Mouse (Mus musculus): ENCODE results near the gene Arhgdig. TPM values are rescaled to one million over a fixed set of nuclear protein-coding genes. Genes with fewer than 3 reads are reported as not detected.

The Arhgdig gene
- polyA plus RNA-seq, 1 experiment from 2014 or later = 36.6 TPM

DNA sequence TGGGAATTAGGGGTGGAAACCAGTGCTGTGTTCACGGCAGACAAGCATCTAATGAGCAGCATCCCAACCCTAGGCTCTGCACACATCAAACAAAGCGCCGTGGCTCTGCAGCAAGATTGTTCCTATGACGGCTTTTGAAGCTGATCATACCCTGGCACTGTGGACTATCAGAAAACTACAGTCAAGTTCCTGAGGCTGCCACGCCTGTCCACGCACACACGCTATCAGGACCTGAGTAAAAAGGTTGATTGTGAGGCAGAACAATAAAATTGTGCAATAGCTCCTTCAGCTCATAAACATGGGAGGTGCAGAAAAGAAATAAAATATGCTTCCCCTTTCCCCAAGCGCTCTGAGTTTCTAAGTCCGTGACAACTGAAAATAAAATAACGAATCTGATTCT is 30.1 kb upstream of the Arhgdig start:
- Histone ChIP-seq H3K4me1 (peaks cover 12% of the 10 kb centered on the region; the same call in 1 of the 2 replicates), H3K4me2 (replicated peaks) (no peak overlapping the region), H3K4me3 (replicated peaks) (no peak overlapping the region), H3K27ac (replicated peaks) (no peak overlapping the region), H3K36me3 (peaks cover 2% of the 10 kb centered on the region; the same call in 1 of the 2 replicates), H3K27me3 (no peaks in the 10 kb centered on the region), H3K9me3 (replicated peaks) (no peaks in the 10 kb centered on the region), H3K9ac (no peak overlapping the region)
- ATAC-seq (ENCODE audit: insufficient number of reproducible peaks, low FRiP score, low TSS enrichment, low read depth) = no peak
- WGBS = 83% methylated on average over 10 of the region's 10 CpGs

DNA sequence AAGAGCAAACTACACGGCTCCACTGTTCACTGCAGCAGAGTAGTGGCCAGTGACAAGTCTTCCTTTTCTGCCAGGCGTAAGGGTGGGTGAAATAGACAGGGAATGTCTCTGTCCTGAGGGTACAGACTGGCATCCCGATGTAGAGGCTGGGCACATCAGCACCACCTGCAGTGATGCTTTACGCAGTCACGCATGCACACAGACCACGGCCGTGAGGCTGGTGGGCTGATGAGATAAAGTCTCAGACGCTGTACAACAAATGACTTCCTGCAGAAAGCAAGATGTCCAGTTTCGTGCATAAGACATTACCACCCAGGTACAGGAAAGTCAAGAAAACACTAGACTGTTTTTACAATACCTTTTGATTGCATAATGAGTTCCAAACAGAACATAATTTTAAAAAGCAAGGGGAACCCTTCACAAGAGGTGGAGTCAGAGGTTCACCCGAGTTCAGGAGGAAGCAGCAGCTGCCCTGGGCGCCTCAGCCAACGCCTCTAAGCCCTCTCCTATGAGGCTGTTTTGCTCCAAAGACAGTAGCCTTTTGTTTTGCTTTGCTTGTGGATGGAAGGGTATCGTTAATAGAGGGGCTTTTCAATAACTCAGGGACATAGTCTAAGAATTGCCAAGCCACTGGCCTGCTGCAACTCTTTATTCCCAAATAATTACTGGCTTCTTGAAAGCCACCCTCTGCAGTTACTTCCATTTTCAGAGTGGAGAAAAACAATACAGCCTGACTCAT is 27.7 kb upstream of the Arhgdig start:
- no peak overlapping the region for H3K9ac ChIP-seq
- peak overlapping the region; percentile 44 for H3K27ac ChIP-seq (replicated peaks)
- no peak overlapping the region for H3K4me3 ChIP-seq (replicated peaks)
- H3K36me3 ChIP-seq = peaks cover 3% of the 10 kb centered on the region; the same call in 1 of the 2 replicates
- peaks cover 7% of the 10 kb centered on the region; the same call in 1 of the 2 replicates for H3K4me1 ChIP-seq
- H3K4me2 ChIP-seq (replicated peaks) = no peak overlapping the region
- no peaks in the 10 kb centered on the region for H3K27me3 ChIP-seq
- no peak for ATAC-seq (ENCODE audit: insufficient number of reproducible peaks, low FRiP score, low TSS enrichment, low read depth)
- no peaks in the 10 kb centered on the region for H3K9me3 ChIP-seq (replicated peaks)
- 42% methylated on average over 13 of the region's 13 CpGs for WGBS

GRCm38 (mm10) chr17:26234386-26234785 is 26.8 kb upstream of the Arhgdig start:
- Histone ChIP-seq H3K36me3 (peaks cover 3% of the 10 kb centered on the region; the same call in 1 of the 2 replicates), H3K27me3 (no peaks in the 10 kb centered on the region), H3K9me3 (replicated peaks) (no peaks in the 10 kb centered on the region), H3K27ac (replicated peaks) (no peak overlapping the region), H3K4me2 (replicated peaks) (no peak overlapping the region), H3K4me1 (peaks cover 7% of the 10 kb centered on the region; the same call in 1 of the 2 replicates), H3K4me3 (replicated peaks) (no peak overlapping the region), H3K9ac (no peak overlapping the region)
- ATAC-seq (ENCODE audit: insufficient number of reproducible peaks, low FRiP score, low TSS enrichment, low read depth) = no peak
- WGBS = 84% methylated on average over 8 of the region's 8 CpGs

DNA sequence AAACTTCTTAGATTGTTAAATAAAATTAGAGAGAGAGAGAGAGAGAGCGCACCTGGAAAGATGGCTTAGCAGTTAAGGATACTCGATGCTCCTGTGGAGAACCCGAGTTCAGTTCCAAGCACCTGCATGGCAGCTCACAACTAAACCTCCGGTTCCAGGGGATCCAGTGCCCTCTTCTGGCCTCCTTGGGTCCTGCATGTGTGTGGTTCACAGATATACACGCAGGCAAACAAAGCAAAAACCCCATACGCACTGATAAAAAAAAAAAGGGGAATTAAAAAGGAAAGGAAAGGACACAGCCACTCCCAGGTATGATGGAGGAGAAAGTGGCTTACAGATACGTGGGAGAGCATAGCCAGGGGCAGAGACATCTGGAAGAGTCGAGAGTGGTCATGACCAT is 25.3 kb upstream of the Arhgdig start:
- peaks cover 3% of the 10 kb centered on the region; the same call in 1 of the 2 replicates for H3K36me3 ChIP-seq
- H3K9me3 ChIP-seq (replicated peaks) = no peaks in the 10 kb centered on the region
- WGBS = 71% methylated on average over 8 of the region's 8 CpGs
- peaks cover 7% of the 10 kb centered on the region; the same call in 1 of the 2 replicates for H3K4me1 ChIP-seq
- no peak overlapping the region for H3K9ac ChIP-seq
- H3K4me2 ChIP-seq (replicated peaks) = no peak overlapping the region
- ATAC-seq (ENCODE audit: insufficient number of reproducible peaks, low FRiP score, low TSS enrichment, low read depth) = no peak
- H3K27me3 ChIP-seq = no peaks in the 10 kb centered on the region
- H3K4me3 ChIP-seq (replicated peaks) = no peak overlapping the region
- H3K27ac ChIP-seq (replicated peaks) = no peak overlapping the region

DNA sequence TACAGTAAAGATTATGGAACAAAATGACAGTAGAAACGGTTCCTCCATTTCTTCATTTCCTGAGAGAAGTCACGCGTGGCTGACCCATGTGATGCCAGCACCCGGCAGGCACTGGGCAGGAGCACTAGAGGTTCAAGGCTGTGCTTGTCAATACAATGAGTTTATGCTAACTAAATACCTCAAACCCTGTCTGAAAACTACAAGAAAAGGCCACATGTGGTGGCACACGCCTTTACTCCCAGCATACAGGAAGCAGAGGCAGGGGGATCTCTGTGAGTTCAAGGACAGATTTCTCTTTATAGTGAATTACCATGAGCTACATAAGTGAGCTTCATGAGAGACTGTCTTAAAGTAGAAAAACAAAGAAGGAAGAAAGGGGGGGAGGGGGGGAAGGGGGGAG is 23.6 kb upstream of the Arhgdig start:
- Histone ChIP-seq H3K4me1 (peaks cover 7% of the 10 kb centered on the region; the same call in 1 of the 2 replicates), H3K36me3 (peaks cover 3% of the 10 kb centered on the region; the same call in 1 of the 2 replicates), H3K9me3 (replicated peaks) (no peaks in the 10 kb centered on the region), H3K4me2 (replicated peaks) (no peak overlapping the region), H3K27ac (replicated peaks) (no peak overlapping the region), H3K4me3 (replicated peaks) (no peak overlapping the region), H3K9ac (no peak overlapping the region), H3K27me3 (no peaks in the 10 kb centered on the region)
- ATAC-seq (ENCODE audit: insufficient number of reproducible peaks, low FRiP score, low TSS enrichment, low read depth) = no peak
- 87% methylated on average over 5 of the region's 5 CpGs for WGBS

- Histone ChIP-seq H3K36me3 (peaks cover 3% of the 10 kb centered on the region; the same call in 1 of the 2 replicates), H3K9ac (no peak overlapping the region), H3K27ac (replicated peaks) (no peak overlapping the region), H3K4me2 (replicated peaks) (no peak overlapping the region), H3K4me1 (no peaks in the 10 kb centered on the region), H3K27me3 (no peaks in the 10 kb centered on the region), H3K9me3 (replicated peaks) (no peaks in the 10 kb centered on the region), H3K4me3 (replicated peaks) (no peak overlapping the region)
- no peak for ATAC-seq (ENCODE audit: insufficient number of reproducible peaks, low FRiP score, low TSS enrichment, low read depth)
- WGBS = 86% methylated on average over 5 of the region's 5 CpGs
These were observed 22.2 kb upstream of the Arhgdig start for GRCm38 (mm10) chr17:26229776-26230175.

GRCm38 (mm10) chr17:26225150-26225549 is 17.6 kb upstream of the Arhgdig start:
- H3K4me3 ChIP-seq (replicated peaks) = no peak overlapping the region
- ATAC-seq (ENCODE audit: insufficient number of reproducible peaks, low FRiP score, low TSS enrichment, low read depth) = no peak
- 87% methylated on average over 12 of the region's 12 CpGs for WGBS
- no peak overlapping the region for H3K9ac ChIP-seq
- H3K4me2 ChIP-seq (replicated peaks) = no peak overlapping the region
- no peaks in the 10 kb centered on the region for H3K36me3 ChIP-seq
- no peaks in the 10 kb centered on the region for H3K4me1 ChIP-seq
- no peaks in the 10 kb centered on the region for H3K27me3 ChIP-seq
- no peak overlapping the region for H3K27ac ChIP-seq (replicated peaks)
- no peaks in the 10 kb centered on the region for H3K9me3 ChIP-seq (replicated peaks)

DNA sequence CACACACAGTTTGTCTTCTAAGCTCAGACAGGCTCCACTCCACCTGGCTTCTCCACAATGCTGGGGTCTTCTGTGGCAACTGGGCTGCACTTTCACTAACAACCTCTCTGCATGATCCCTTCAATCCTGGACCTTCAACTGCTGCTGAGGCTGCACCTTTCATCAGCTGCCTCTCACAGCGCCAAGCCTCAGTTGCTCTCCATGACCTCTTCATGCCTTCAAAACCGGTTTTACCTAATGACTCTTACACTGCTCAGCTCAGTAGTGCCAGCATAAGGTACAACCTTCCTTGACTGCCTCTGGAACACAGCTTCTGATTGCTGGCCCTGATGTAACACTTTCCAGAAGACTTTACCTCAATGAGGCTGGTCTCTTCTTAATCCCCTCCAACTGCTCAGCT is 13.9 kb upstream of the Arhgdig start:
- Histone ChIP-seq H3K27ac (replicated peaks) (no peak overlapping the region), H3K4me1 (no peaks in the 10 kb centered on the region), H3K9ac (no peak overlapping the region), H3K9me3 (replicated peaks) (no peaks in the 10 kb centered on the region), H3K36me3 (peaks cover 16% of the 10 kb centered on the region), H3K4me2 (replicated peaks) (no peak overlapping the region), H3K27me3 (no peaks in the 10 kb centered on the region), H3K4me3 (replicated peaks) (no peak overlapping the region)
- ATAC-seq (ENCODE audit: insufficient number of reproducible peaks, low FRiP score, low TSS enrichment, low read depth) = no peak
- 57% methylated on average over 2 of the region's 2 CpGs for WGBS

GRCm38 (mm10) chr17:26212681-26213080 is 5.1 kb upstream of the Arhgdig start:
- no peak for ATAC-seq (ENCODE audit: insufficient number of reproducible peaks, low FRiP score, low TSS enrichment, low read depth)
- Histone ChIP-seq H3K27me3 (no peaks in the 10 kb centered on the region), H3K36me3 (peaks cover 18% of the 10 kb centered on the region; the same call in 1 of the 2 replicates), H3K4me3 (replicated peaks) (no peak overlapping the region), H3K4me2 (replicated peaks) (no peak overlapping the region), H3K9me3 (replicated peaks) (no peaks in the 10 kb centered on the region), H3K9ac (no peak overlapping the region), H3K4me1 (no peaks in the 10 kb centered on the region), H3K27ac (replicated peaks) (no peak overlapping the region)
- WGBS = 80% methylated on average over 11 of the region's 11 CpGs

DNA sequence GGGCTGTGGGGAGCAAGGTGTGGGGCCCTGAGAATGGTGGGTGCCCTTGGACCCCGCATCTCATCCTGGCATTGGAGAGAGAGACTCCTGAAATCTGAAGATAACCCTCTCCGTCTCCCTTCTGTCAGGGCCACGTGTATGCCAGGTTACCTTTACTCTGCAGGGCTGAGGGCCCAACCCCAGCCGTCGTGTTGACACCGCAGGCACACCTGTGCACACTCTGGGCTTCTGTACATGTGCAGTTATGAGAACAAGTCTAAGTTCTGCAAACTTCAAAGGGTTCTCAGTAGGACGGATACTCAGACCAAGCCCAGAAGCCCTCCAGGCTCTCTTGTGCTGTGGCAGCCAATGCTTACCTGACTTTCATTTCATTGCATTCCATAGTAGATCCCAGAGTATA is 4.7 kb upstream of the Arhgdig start:
- H3K27ac ChIP-seq (replicated peaks) = no peak overlapping the region
- no peak for ATAC-seq (ENCODE audit: insufficient number of reproducible peaks, low FRiP score, low TSS enrichment, low read depth)
- no peak overlapping the region for H3K4me3 ChIP-seq (replicated peaks)
- H3K4me1 ChIP-seq = no peaks in the 10 kb centered on the region
- no peaks in the 10 kb centered on the region for H3K9me3 ChIP-seq (replicated peaks)
- H3K9ac ChIP-seq = no peak overlapping the region
- no peaks in the 10 kb centered on the region for H3K27me3 ChIP-seq
- no peak overlapping the region for H3K4me2 ChIP-seq (replicated peaks)
- 84% methylated on average over 7 of the region's 7 CpGs for WGBS
- H3K36me3 ChIP-seq = peaks cover 18% of the 10 kb centered on the region; the same call in 1 of the 2 replicates

DNA sequence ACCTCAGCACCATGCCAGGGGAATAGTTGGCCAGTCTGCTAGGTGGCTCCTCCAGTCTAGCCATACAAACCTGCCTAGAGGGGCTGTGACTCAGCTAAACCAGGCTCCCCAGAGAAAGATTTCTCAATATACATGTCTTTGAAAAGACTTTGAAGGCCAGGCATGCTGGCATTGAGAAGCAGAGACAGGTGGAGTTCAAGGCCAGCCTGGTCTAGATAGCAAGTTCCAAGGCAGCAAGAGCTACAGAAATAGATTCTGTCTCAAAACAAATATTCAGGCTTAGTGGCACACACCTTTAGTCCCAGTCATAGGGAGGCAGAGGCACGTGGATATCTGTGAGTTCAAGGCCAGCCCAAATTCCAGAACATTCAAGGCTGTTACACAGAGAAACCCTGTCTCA is 1.2 kb downstream of the Arhgdig start:
- Histone ChIP-seq H3K4me3 (replicated peaks) (no peak overlapping the region), H3K27me3 (peaks cover 22% of the 10 kb centered on the region), H3K36me3 (no peaks in the 10 kb centered on the region), H3K4me1 (peaks cover 18% of the 10 kb centered on the region), H3K9me3 (replicated peaks) (no peaks in the 10 kb centered on the region), H3K27ac (replicated peaks) (no peak overlapping the region), H3K9ac (no peak overlapping the region), H3K4me2 (replicated peaks) (no peak overlapping the region)
- 54% methylated on average over 1 of the region's 1 CpGs for WGBS
- ATAC-seq (ENCODE audit: insufficient number of reproducible peaks, low FRiP score, low TSS enrichment, low read depth) = no peak

DNA sequence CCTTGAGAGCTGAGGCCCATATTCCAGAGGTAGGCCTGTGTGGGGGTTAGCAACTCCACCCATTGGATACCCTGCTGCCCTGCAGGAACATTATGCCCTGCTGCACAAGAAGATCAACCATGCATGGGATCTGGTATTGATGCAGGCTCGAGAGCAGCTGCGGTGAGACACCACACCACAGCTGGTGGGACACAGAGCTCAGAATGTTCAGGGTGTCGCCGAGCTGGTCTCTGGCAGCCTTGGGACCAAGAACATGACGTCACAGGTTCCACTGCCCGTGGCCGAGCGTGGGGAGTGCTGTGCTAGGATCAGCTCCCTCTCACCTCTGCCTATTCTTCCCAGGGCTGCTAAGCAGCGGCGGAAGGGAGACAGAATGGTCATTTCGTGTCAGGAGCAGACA is 2.8 kb downstream of the Arhgdig start:
- WGBS = 30% methylated on average over 11 of the region's 11 CpGs
- peaks cover 37% of the 10 kb centered on the region for H3K27me3 ChIP-seq
- no peak overlapping the region for H3K27ac ChIP-seq (replicated peaks)
- ATAC-seq (ENCODE audit: insufficient number of reproducible peaks, low FRiP score, low TSS enrichment, low read depth) = no peak
- no peaks in the 10 kb centered on the region for H3K9me3 ChIP-seq (replicated peaks)
- no peaks in the 10 kb centered on the region for H3K36me3 ChIP-seq
- H3K4me2 ChIP-seq (replicated peaks) = no peak overlapping the region
- H3K9ac ChIP-seq = no peak overlapping the region
- no peak overlapping the region for H3K4me3 ChIP-seq (replicated peaks)
- peaks cover 29% of the 10 kb centered on the region for H3K4me1 ChIP-seq
